Mouse (Mus musculus) heart, embryonic 15.5 days (tissue): ENCODE measurements around the gene Ubxn10. TPM values are rescaled to one million over a fixed set of nuclear protein-coding genes. Genes with fewer than 3 reads are reported as not detected.

Experiments
- ATAC-seq: fragments of 200-750 bp; cut with Nextera tagmentation; replicated peaks from 2 replicates; pipeline ENCODE4 v1.8.0; 2017; ENCODE audit warnings: low read depth, moderate TSS enrichment; ENCODE audit not compliant: insufficient number of reproducible peaks, insufficient read depth, low FRiP score
- H3K27ac ChIP-seq: fragments of 300-500 bp; sonication (generic); 2 replicates; pipeline ENCODE4 v1.5.1; 2015; ENCODE audit warnings: mild to moderate bottlenecking, inconsistent platforms
- H3K27me3 ChIP-seq: fragments of 300-500 bp; sonication (generic); 2 replicates; pipeline ENCODE4 v1.6.1; 2015; ENCODE audit warnings: inconsistent platforms
- H3K36me3 ChIP-seq: fragments of 300-500 bp; sonication (generic); 2 replicates; pipeline ENCODE4 v1.6.1; 2015; ENCODE audit warnings: mild to moderate bottlenecking, inconsistent platforms
- H3K4me1 ChIP-seq: fragments of 300-500 bp; sonication (generic); replicated peaks from 2 replicates; pipeline ENCODE4 v1.6.1; 2015; ENCODE audit warnings: inconsistent platforms
- H3K4me2 ChIP-seq: fragments of 300-500 bp; sonication (generic); 2 replicates; pipeline ENCODE4 v1.6.1; 2015; ENCODE audit warnings: inconsistent platforms, mild to moderate bottlenecking, moderate library complexity
- H3K4me3 ChIP-seq: fragments of 300-500 bp; sonication (generic); 2 replicates; pipeline ENCODE4 v1.5.1; 2015; ENCODE audit warnings: mild to moderate bottlenecking, inconsistent platforms
- H3K9ac ChIP-seq: fragments of 300-500 bp; sonication (generic); 2 replicates; pipeline ENCODE4 v1.6.1; 2015; ENCODE audit warnings: mild to moderate bottlenecking, inconsistent platforms
- H3K9me3 ChIP-seq: fragments of 300-500 bp; sonication (generic); replicated peaks from 2 replicates; pipeline ENCODE4 v1.6.1; 2016; ENCODE audit warnings: inconsistent platforms
- WGBS: fragments of 180-500 bp; shearing (Covaris S2); methylation state at CpG from one replicate; pipeline ENCODE4 v1.1.7; 2015; ENCODE audit warnings: mixed read lengths; 5-methylcytosine and 5-hydroxymethylcytosine counted together
- polyA plus RNA-seq: library from polyadenylated mRNA; unstranded; fragments of >200 nt; fragmentation: Nextera tagmentation; extraction: Ambion mirVana; gene quantifications from 2 replicates; pipeline ENCODE4 v1.2.1, GENCODE M21; 2015

Ubxn10 gene
- polyA plus RNA-seq, 1 experiment from 2014 or later: 0.84 TPM

DNA sequence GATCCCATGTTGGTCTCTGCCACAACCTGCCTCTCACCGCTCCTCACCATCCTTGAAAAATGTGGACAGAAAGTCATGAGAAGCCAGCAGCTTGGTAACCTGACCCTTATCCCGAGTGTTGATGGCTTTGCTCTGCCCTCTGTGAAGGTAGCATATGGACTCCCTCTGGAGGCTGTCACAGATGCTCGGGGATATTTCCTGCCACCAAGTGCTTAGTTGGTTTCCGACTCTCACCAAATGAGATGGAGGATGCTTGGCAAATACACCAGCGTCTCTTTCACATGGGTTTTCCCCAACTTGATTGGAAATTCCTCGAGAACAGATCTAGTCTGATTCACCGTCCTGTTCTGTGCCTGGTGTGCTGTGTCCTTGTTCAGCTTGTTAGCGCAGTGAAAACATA lies 24.3 kb downstream of the Ubxn10 start:
- Histone ChIP-seq H3K9ac (no peak overlapping the region), H3K36me3 (no peaks in the 10 kb centered on the region), H3K9me3 (no peaks in the 10 kb centered on the region), H3K4me1 (no peaks in the 10 kb centered on the region), H3K27me3 (peaks cover 16% of the 10 kb centered on the region), H3K27ac (no peak overlapping the region), H3K4me2 (no peak overlapping the region), H3K4me3 (no peak overlapping the region)
- 57% methylated on average over 8 of the region's 8 CpGs for WGBS
- no peak for ATAC-seq

DNA sequence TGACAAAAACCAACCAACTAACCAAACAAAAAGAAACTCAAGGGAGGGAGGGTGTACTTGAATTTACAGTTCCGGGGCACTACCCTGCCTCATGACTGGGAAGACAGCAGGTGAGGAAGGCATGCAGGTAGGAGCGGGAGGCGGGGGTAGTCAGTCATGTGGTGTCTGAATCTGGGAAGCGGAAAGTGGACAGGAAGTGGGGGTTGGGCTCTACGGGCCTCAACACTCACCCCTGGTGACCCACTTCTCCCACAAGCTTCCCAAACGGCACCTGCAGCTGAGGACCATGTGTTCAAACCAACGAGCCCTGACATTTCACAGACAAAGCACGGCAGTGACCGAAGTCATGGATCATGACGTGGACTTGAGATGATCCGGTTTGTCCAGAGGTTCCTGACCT lies 24.9 kb downstream of the Ubxn10 start:
- no peak for ATAC-seq
- no peak overlapping the region for H3K27ac ChIP-seq

GRCm38 (mm10) chr4:138711051-138711820 lies 25.7 kb downstream of the Ubxn10 start:
- H3K27me3 ChIP-seq: peaks cover 20% of the 10 kb centered on the region
- no peak overlapping the region for H3K27ac ChIP-seq
- no peak overlapping the region for H3K4me3 ChIP-seq
- no peaks in the 10 kb centered on the region for H3K36me3 ChIP-seq
- H3K9me3 ChIP-seq: no peaks in the 10 kb centered on the region
- no peak for ATAC-seq
- H3K4me2 ChIP-seq: no peak overlapping the region
- whole genome bisulfite sequencing: 63% methylated on average over 17 of the region's 17 CpGs
- H3K4me1 ChIP-seq: no peaks in the 10 kb centered on the region
- H3K9ac ChIP-seq: no peak overlapping the region

More for the DNA sequence above, 24.9 kb downstream of the Ubxn10 start:
- Histone ChIP-seq H3K9me3 (no peaks in the 10 kb centered on the region), H3K4me3 (no peak overlapping the region), H3K4me2 (no peak overlapping the region), H3K9ac (no peak overlapping the region), H3K27me3 (peaks cover 16% of the 10 kb centered on the region), H3K4me1 (no peaks in the 10 kb centered on the region), H3K36me3 (no peaks in the 10 kb centered on the region)
- 77% methylated on average over 11 of the region's 11 CpGs for WGBS

DNA sequence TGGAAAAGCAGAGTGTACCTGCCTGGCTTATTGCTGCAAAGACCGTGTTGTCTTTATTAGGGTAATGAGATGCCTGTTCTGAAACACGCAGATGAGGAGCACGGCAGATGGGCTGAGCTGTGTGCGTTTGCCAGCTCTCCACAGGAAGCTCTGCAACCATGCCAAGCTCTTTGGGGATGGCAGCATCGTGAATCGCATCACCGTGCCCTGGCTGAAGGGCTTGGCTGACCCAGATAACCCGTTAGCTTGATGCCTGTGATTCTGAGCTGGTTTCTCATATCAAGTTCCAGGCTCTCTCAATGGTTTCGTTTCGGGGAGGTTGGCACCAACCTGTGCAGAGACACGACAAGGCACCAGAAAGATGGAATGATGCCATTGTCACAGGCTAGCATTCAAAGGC lies 26.3 kb downstream of the Ubxn10 start:
- WGBS: 80% methylated on average over 11 of the region's 11 CpGs
- Histone ChIP-seq H3K36me3 (no peaks in the 10 kb centered on the region), H3K4me2 (no peak overlapping the region), H3K9ac (no peak overlapping the region), H3K27ac (no peak overlapping the region), H3K4me3 (no peak overlapping the region), H3K9me3 (no peaks in the 10 kb centered on the region), H3K27me3 (peaks cover 24% of the 10 kb centered on the region), H3K4me1 (no peaks in the 10 kb centered on the region)
- no peak for ATAC-seq

DNA sequence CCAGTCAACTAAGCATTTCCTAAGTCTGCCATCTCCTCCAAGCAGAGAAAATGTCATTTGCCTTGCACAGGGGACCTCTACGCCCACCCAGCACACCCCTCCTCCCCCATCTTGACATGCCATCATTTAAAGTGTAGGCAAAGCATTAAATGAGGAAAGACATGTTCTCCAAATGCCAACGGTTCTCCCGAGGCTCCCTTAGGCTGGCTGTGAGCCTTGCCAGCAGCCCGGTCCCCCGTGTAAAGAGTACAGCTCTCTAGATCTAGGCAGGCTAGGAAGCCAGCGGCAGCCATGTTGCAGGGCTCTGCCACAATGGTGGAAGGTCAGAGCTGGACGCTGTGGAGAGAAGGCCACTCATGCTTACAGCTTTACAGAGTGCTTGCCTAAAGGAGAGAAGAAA lies 27.0 kb downstream of the Ubxn10 start:
- H3K9me3 ChIP-seq: no peaks in the 10 kb centered on the region
- H3K4me1 ChIP-seq: no peaks in the 10 kb centered on the region
- WGBS: 66% methylated on average over 7 of the region's 7 CpGs
- no peaks in the 10 kb centered on the region for H3K36me3 ChIP-seq
- no peak overlapping the region for H3K9ac ChIP-seq
- no peak overlapping the region for H3K27ac ChIP-seq
- no peak for ATAC-seq
- H3K4me3 ChIP-seq: no peak overlapping the region
- peaks cover 25% of the 10 kb centered on the region for H3K27me3 ChIP-seq
- no peak overlapping the region for H3K4me2 ChIP-seq

DNA sequence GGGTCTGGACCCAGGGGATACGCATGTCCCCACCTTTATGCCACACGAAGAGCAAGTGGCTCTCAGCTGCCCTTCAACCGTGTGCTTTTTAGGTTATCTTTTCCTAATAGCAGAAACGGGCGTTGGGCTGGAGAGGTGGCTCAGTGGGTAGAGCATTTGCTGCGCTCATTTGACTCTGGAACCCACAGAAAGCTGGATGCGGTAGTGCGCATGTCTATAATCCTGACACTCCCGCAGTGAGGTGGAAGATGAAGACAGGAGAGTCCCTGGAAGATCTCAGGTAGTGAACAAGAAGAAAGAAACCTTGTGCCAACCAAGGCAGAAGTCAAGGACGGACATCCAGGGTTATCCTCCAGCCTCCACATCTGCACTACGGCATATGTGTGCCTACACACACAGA lies 27.7 kb downstream of the Ubxn10 start:
- Histone ChIP-seq H3K27ac (no peak overlapping the region), H3K27me3 (peaks cover 28% of the 10 kb centered on the region), H3K9ac (no peak overlapping the region), H3K9me3 (no peaks in the 10 kb centered on the region), H3K4me2 (no peak overlapping the region), H3K36me3 (no peaks in the 10 kb centered on the region), H3K4me1 (no peaks in the 10 kb centered on the region), H3K4me3 (no peak overlapping the region)
- ATAC-seq: no peak
- 73% methylated on average over 11 of the region's 11 CpGs for WGBS

DNA sequence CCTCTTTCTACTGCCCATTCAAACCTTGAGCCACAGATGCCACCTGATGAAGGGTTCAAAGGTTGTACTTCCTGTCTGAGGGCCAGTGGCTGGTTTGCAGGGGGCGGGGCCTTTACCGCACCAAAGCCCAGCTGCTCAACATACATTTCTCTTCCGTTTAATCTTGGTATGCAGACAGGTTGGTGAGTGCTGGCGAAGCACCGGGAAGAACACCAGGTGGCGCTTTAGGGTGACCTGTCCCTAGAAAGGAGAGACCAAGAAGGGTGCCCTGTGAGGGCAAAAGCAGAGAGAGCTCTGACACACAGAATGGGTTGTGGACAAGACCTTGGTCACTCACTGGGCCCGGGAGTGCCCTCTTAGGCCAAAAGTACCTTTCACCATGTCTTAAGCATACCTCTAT lies 28.3 kb downstream of the Ubxn10 start:
- H3K4me1 ChIP-seq: no peaks in the 10 kb centered on the region
- peaks cover 28% of the 10 kb centered on the region for H3K27me3 ChIP-seq
- H3K4me2 ChIP-seq: no peak overlapping the region
- H3K27ac ChIP-seq: no peak overlapping the region
- no peak overlapping the region for H3K4me3 ChIP-seq
- no peak overlapping the region for H3K9ac ChIP-seq
- no peaks in the 10 kb centered on the region for H3K9me3 ChIP-seq
- WGBS: 7% methylated on average over 7 of the region's 7 CpGs
- H3K36me3 ChIP-seq: no peaks in the 10 kb centered on the region
- ATAC-seq: no peak

- Histone ChIP-seq H3K27ac (no peak overlapping the region), H3K36me3 (no peaks in the 10 kb centered on the region), H3K4me3 (no peak overlapping the region), H3K9me3 (no peaks in the 10 kb centered on the region), H3K9ac (no peak overlapping the region), H3K27me3 (peaks cover 32% of the 10 kb centered on the region), H3K4me1 (no peaks in the 10 kb centered on the region), H3K4me2 (no peak overlapping the region)
- no peak for ATAC-seq
- 86% methylated on average over 8 of the region's 8 CpGs for WGBS
Measured at GRCm38 (mm10) chr4:138706620-138707019, 30.3 kb downstream of the Ubxn10 start.

DNA sequence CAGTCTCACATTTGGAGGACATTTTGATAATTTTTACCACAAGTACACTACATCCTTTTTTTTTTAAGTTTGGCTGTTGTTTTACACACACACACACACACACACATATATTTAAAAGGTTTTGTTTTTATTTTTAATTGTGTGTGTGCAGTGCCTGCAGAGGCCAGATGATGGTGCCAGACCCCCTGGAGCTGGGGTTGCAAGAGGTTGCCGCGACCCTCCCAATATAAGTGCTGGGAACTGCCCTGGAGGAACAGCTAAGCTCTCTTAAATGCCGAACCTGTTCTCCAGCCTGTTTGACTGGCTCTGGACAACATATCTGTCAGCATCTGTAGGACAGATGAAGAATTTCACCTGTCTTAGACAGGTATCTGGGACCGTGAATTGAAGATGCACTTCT lies 32.8 kb downstream of the Ubxn10 start:
- Histone ChIP-seq H3K27ac (no peak overlapping the region), H3K4me3 (no peak overlapping the region), H3K9me3 (no peaks in the 10 kb centered on the region), H3K4me2 (no peak overlapping the region), H3K9ac (no peak overlapping the region), H3K36me3 (no peaks in the 10 kb centered on the region), H3K27me3 (peaks cover 29% of the 10 kb centered on the region), H3K4me1 (no peaks in the 10 kb centered on the region)
- ATAC-seq: no peak
- WGBS: 75% methylated on average over 4 of the region's 4 CpGs

- 51% methylated on average over 7 of the region's 7 CpGs for WGBS
- H3K36me3 ChIP-seq: no peaks in the 10 kb centered on the region
- no peak overlapping the region for H3K27ac ChIP-seq
- H3K4me2 ChIP-seq: no peak overlapping the region
- H3K4me1 ChIP-seq: no peaks in the 10 kb centered on the region
- no peak overlapping the region for H3K4me3 ChIP-seq
- no peak for ATAC-seq
- no peak overlapping the region for H3K9ac ChIP-seq
- H3K27me3 ChIP-seq: peaks cover 29% of the 10 kb centered on the region
- H3K9me3 ChIP-seq: no peaks in the 10 kb centered on the region
Measured at GRCm38 (mm10) chr4:138703591-138703990, 33.4 kb downstream of the Ubxn10 start.

DNA sequence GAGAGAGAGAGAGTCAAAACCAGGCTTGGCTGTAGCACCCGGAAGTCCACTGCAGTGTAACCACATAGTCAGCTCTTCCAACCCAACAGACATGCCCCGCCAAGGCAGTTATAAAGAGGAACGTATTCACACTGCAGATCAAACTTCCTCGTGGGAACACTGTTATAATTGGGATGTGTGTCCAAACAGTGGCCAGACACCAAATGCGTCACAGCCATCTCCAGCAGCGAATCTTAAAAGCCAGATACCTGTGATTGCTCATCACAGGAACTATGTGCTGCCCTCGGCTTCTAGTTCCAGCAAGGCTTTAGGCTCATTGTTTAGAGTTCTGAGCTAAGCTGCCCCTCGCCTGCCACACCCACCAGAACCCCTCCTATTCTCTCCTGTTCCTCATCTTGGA lies 34.4 kb downstream of the Ubxn10 start:
- WGBS: 66% methylated on average over 8 of the region's 8 CpGs
- no peak overlapping the region for H3K27ac ChIP-seq
- peaks cover 32% of the 10 kb centered on the region for H3K27me3 ChIP-seq
- no peak overlapping the region for H3K4me3 ChIP-seq
- no peak for ATAC-seq
- H3K4me2 ChIP-seq: no peak overlapping the region
- H3K4me1 ChIP-seq: no peaks in the 10 kb centered on the region
- no peak overlapping the region for H3K9ac ChIP-seq
- no peaks in the 10 kb centered on the region for H3K9me3 ChIP-seq
- H3K36me3 ChIP-seq: no peaks in the 10 kb centered on the region

GRCm38 (mm10) chr4:138702031-138702430 lies 34.9 kb downstream of the Ubxn10 start:
- Histone ChIP-seq H3K4me2 (no peak overlapping the region), H3K27ac (no peak overlapping the region), H3K27me3 (peaks cover 34% of the 10 kb centered on the region), H3K9me3 (no peaks in the 10 kb centered on the region), H3K9ac (no peak overlapping the region), H3K36me3 (no peaks in the 10 kb centered on the region), H3K4me1 (no peaks in the 10 kb centered on the region), H3K4me3 (no peak overlapping the region)
- 51% methylated on average over 2 of the region's 2 CpGs for WGBS
- ATAC-seq: no peak
